Mouse (Mus musculus): ENCODE results near the gene Dennd5b. TPM values are rescaled to one million over a fixed set of nuclear protein-coding genes. Genes with fewer than 3 reads are reported as not detected.
A peak's percentile ranks its signal among the peaks of the same experiment; 100 is the strongest.

Gene Dennd5b
- polyA plus RNA-seq, 1 experiment = 1.7 TPM

GRCm38 (mm10) chr6:148961285-148961684, 140.2 kb downstream of the Dennd5b start:
- no peak overlapping the region for H3K27ac ChIP-seq (ENCODE audit: control insufficient read depth, insufficient read depth, low read length)

GRCm38 (mm10) chr6:148959540-148960238, 141.8 kb downstream of the Dennd5b start:
- TF ChIP-seq CTCF (IDR thresholded peaks at IDR 0.05; ENCODE audit: borderline replicate concordance, control insufficient read depth, extremely low read depth, insufficient read depth, low read length, poor library complexity) (no peak), POLR2A (IDR thresholded peaks at IDR 0.05; ENCODE audit: control insufficient read depth, extremely low read depth, insufficient read depth, low read length, poor library complexity) (no peak)
- WGBS = 87% methylated on average over 4 of the region's 4 CpGs
- DNase-seq = no peak

More at GRCm38 (mm10) chr6:148961285-148961684, 140.2 kb downstream of the Dennd5b start:
- H3K4me1 ChIP-seq (replicated peaks; ENCODE audit: control insufficient read depth, insufficient read depth, low read length) = no peaks in the 10 kb centered on the region
- TF ChIP-seq CTCF (IDR thresholded peaks at IDR 0.05; ENCODE audit: borderline replicate concordance, control insufficient read depth, extremely low read depth, insufficient read depth, low read length, poor library complexity) = no peak
- TF ChIP-seq POLR2A (IDR thresholded peaks at IDR 0.05; ENCODE audit: control insufficient read depth, extremely low read depth, insufficient read depth, low read length, poor library complexity) = no peak
- DNase-seq = no peak
- no peaks in the 10 kb centered on the region for H3K27me3 ChIP-seq (ENCODE audit: control insufficient read depth, insufficient read depth, low read length)
- 11% methylated on average over 1 of the region's 1 CpGs for WGBS
- no peaks in the 10 kb centered on the region for H3K36me3 ChIP-seq (ENCODE audit: control insufficient read depth, insufficient read depth, low read length)
- no peak overlapping the region for H3K4me3 ChIP-seq (ENCODE audit: control insufficient read depth, insufficient read depth, low read length)

GRCm38 (mm10) chr6:148958712-148959111, 142.8 kb downstream of the Dennd5b start:
- TF ChIP-seq CTCF (IDR thresholded peaks at IDR 0.05; ENCODE audit: borderline replicate concordance, control insufficient read depth, extremely low read depth, insufficient read depth, low read length, poor library complexity) = no peak
- no peak for TF ChIP-seq POLR2A (IDR thresholded peaks at IDR 0.05; ENCODE audit: control insufficient read depth, extremely low read depth, insufficient read depth, low read length, poor library complexity)
- Histone ChIP-seq H3K4me1 (replicated peaks; ENCODE audit: control insufficient read depth, insufficient read depth, low read length) (no peaks in the 10 kb centered on the region), H3K27ac (ENCODE audit: control insufficient read depth, insufficient read depth, low read length) (no peak overlapping the region), H3K4me3 (ENCODE audit: control insufficient read depth, insufficient read depth, low read length) (no peak overlapping the region), H3K36me3 (ENCODE audit: control insufficient read depth, insufficient read depth, low read length) (no peaks in the 10 kb centered on the region), H3K27me3 (ENCODE audit: control insufficient read depth, insufficient read depth, low read length) (no peaks in the 10 kb centered on the region)
- 86% methylated on average over 1 of the region's 1 CpGs for WGBS
- DNase-seq = no peak

More at GRCm38 (mm10) chr6:148959540-148960238, 141.8 kb downstream of the Dennd5b start:
- no peaks in the 10 kb centered on the region for H3K4me1 ChIP-seq (replicated peaks; ENCODE audit: control insufficient read depth, insufficient read depth, low read length)
- no peak overlapping the region for H3K27ac ChIP-seq (ENCODE audit: control insufficient read depth, insufficient read depth, low read length)
- H3K36me3 ChIP-seq (ENCODE audit: control insufficient read depth, insufficient read depth, low read length) = no peaks in the 10 kb centered on the region
- no peak overlapping the region for H3K4me3 ChIP-seq (ENCODE audit: control insufficient read depth, insufficient read depth, low read length)
- H3K27me3 ChIP-seq (ENCODE audit: control insufficient read depth, insufficient read depth, low read length) = no peaks in the 10 kb centered on the region

GRCm38 (mm10) chr6:148957046-148957445, 144.4 kb downstream of the Dennd5b start:
- 96% methylated on average over 3 of the region's 3 CpGs for WGBS
- H3K36me3 ChIP-seq (ENCODE audit: control insufficient read depth, insufficient read depth, low read length) = no peaks in the 10 kb centered on the region
- no peaks in the 10 kb centered on the region for H3K27me3 ChIP-seq (ENCODE audit: control insufficient read depth, insufficient read depth, low read length)
- TF ChIP-seq CTCF (IDR thresholded peaks at IDR 0.05; ENCODE audit: borderline replicate concordance, control insufficient read depth, extremely low read depth, insufficient read depth, low read length, poor library complexity) = no peak
- no peak for TF ChIP-seq POLR2A (IDR thresholded peaks at IDR 0.05; ENCODE audit: control insufficient read depth, extremely low read depth, insufficient read depth, low read length, poor library complexity)
- no peaks in the 10 kb centered on the region for H3K4me1 ChIP-seq (replicated peaks; ENCODE audit: control insufficient read depth, insufficient read depth, low read length)
- H3K4me3 ChIP-seq (ENCODE audit: control insufficient read depth, insufficient read depth, low read length) = no peak overlapping the region
- no peak overlapping the region for H3K27ac ChIP-seq (ENCODE audit: control insufficient read depth, insufficient read depth, low read length)
- DNase-seq = no peak

GRCm38 (mm10) chr6:148955641-148956420, 145.6 kb downstream of the Dennd5b start:
- no peak overlapping the region for H3K27ac ChIP-seq (ENCODE audit: control insufficient read depth, insufficient read depth, low read length)
- TF ChIP-seq CTCF (IDR thresholded peaks at IDR 0.05; ENCODE audit: borderline replicate concordance, control insufficient read depth, extremely low read depth, insufficient read depth, low read length, poor library complexity) = no peak
- no peak for TF ChIP-seq POLR2A (IDR thresholded peaks at IDR 0.05; ENCODE audit: control insufficient read depth, extremely low read depth, insufficient read depth, low read length, poor library complexity)
- H3K27me3 ChIP-seq (ENCODE audit: control insufficient read depth, insufficient read depth, low read length) = no peaks in the 10 kb centered on the region
- H3K4me3 ChIP-seq (ENCODE audit: control insufficient read depth, insufficient read depth, low read length) = no peak overlapping the region
- H3K4me1 ChIP-seq (replicated peaks; ENCODE audit: control insufficient read depth, insufficient read depth, low read length) = no peaks in the 10 kb centered on the region
- no peaks in the 10 kb centered on the region for H3K36me3 ChIP-seq (ENCODE audit: control insufficient read depth, insufficient read depth, low read length)
- DNase-seq = no peak

- Histone ChIP-seq H3K4me3 (ENCODE audit: control insufficient read depth, insufficient read depth, low read length) (peak overlapping the region; percentile 53), H3K36me3 (ENCODE audit: control insufficient read depth, insufficient read depth, low read length) (no peaks in the 10 kb centered on the region), H3K27ac (ENCODE audit: control insufficient read depth, insufficient read depth, low read length) (peak overlapping the region; percentile 5; the same call in 1 of the 2 replicates), H3K4me1 (replicated peaks; ENCODE audit: control insufficient read depth, insufficient read depth, low read length) (no peaks in the 10 kb centered on the region), H3K27me3 (ENCODE audit: control insufficient read depth, insufficient read depth, low read length) (no peaks in the 10 kb centered on the region)
- 32% methylated on average over 11 of the region's 11 CpGs for WGBS
- DNase-seq = no peak
- TF ChIP-seq POLR2A (IDR thresholded peaks at IDR 0.05; ENCODE audit: control insufficient read depth, extremely low read depth, insufficient read depth, low read length, poor library complexity) (no peak), CTCF (IDR thresholded peaks at IDR 0.05; ENCODE audit: borderline replicate concordance, control insufficient read depth, extremely low read depth, insufficient read depth, low read length, poor library complexity) (no peak)
Measured at GRCm38 (mm10) chr6:148946881-148947405, 154.5 kb downstream of the Dennd5b start.

Data from thymus, adult 2 months (tissue).